Mouse (Mus musculus) adrenal gland, postnatal 4 days (tissue): ENCODE data around the gene Zfp933. TPM values are rescaled to one million over a fixed set of nuclear protein-coding genes. Genes with fewer than 3 reads are reported as not detected.

ENCODE experiments used
- total RNA-seq, 2 experiments: library from RNA; stranded (reverse); gene quantifications; 2 replicates each; pipeline ENCODE4 v1.2.3; 2021

Zfp933 gene
- total RNA-seq, 2 experiments from 2014 or later: 29.6 to 29.9 TPM

Other genes starting within 250 kb of the Zfp933 start
- gene Zfp979, start 205.9 kb downstream of the Zfp933 start, total RNA-seq: 1 to 10 TPM; 4.4 to 4.6 TPM
- gene Zfp534, start 145.8 kb downstream of the Zfp933 start, total RNA-seq: under 1 TPM; 0.53 to 0.65 TPM
- gene Zfp984, start 38.6 kb downstream of the Zfp933 start, total RNA-seq: 1 to 10 TPM; 7.1 to 7.5 TPM
- gene Miip, start 20.4 kb upstream of the Zfp933 start, total RNA-seq: 10 to 100 TPM; 40.8 to 42.6 TPM
- gene Fv1, start 20.6 kb upstream of the Zfp933 start, total RNA-seq: 1 to 10 TPM; 7.6 to 8.2 TPM
- gene Mfn2, start 56.3 kb upstream of the Zfp933 start, total RNA-seq: 100 to 1,000 TPM; 140 to 144 TPM
- 10 to 100 TPM; 39.5 to 46.6 TPM for gene Plod1, start 88.4 kb upstream of the Zfp933 start, total RNA-seq
- gene 2510039O18Rik, start 92.5 kb upstream of the Zfp933 start, total RNA-seq: 10 to 100 TPM; 52.3 to 53.8 TPM
- gene Nppb, start 137.4 kb upstream of the Zfp933 start, total RNA-seq: under 1 TPM; 0.39 to 0.56 TPM
- not detected for gene Nppa, start 152.4 kb upstream of the Zfp933 start, total RNA-seq
- 10 to 100 TPM; 21.0 to 23.6 TPM for gene Clcn6, start 190.5 kb upstream of the Zfp933 start, total RNA-seq
- gene Mthfr, start 190.7 kb upstream of the Zfp933 start, total RNA-seq: 10 to 100 TPM; 47.0 to 56.6 TPM
- 10 to 100 TPM; 77.6 to 83.7 TPM for gene Agtrap, start 239.7 kb upstream of the Zfp933 start, total RNA-seq